Mouse (Mus musculus) hindbrain, embryonic 11.5 days (tissue): ENCODE results near the gene Mtif2. TPM values are rescaled to one million over a fixed set of nuclear protein-coding genes. Genes with fewer than 3 reads are reported as not detected.

ENCODE experiments used
- ATAC-seq: fragments of 200-750 bp; cut with Nextera tagmentation; 2 replicates; pipeline ENCODE4 v1.8.0; 2017; ENCODE audit warnings: mild to moderate bottlenecking, moderate TSS enrichment, moderate library complexity; ENCODE audit not compliant: low FRiP score
- DNase-seq: peaks from one replicate; pipeline ENCODE4 v3.0.0-alpha.2; 2015; ENCODE audit warnings: low spot score
- H3K27ac ChIP-seq: fragments of 300-500 bp; sonication (generic); 2 replicates; pipeline ENCODE4 v1.5.1; 2014; ENCODE audit warnings: mild to moderate bottlenecking, low read depth, low read length
- H3K27me3 ChIP-seq: fragments of 300-500 bp; sonication (generic); 2 replicates; pipeline ENCODE4 v1.6.1; 2014; ENCODE audit warnings: mild to moderate bottlenecking, low read length, moderate library complexity, mixed read lengths; ENCODE audit not compliant: control insufficient read depth, insufficient read depth
- H3K36me3 ChIP-seq: fragments of 300-500 bp; sonication (generic); 2 replicates; pipeline ENCODE4 v1.6.1; 2014; ENCODE audit warnings: mild to moderate bottlenecking, low read length, moderate library complexity, mixed read lengths; ENCODE audit not compliant: control insufficient read depth, insufficient read depth
- H3K4me1 ChIP-seq: fragments of 300-500 bp; sonication (generic); replicated peaks from 2 replicates; pipeline ENCODE4 v1.6.1; 2014; ENCODE audit warnings: low read length, mixed read lengths; ENCODE audit not compliant: control insufficient read depth, insufficient read depth
- H3K4me2 ChIP-seq: fragments of 300-500 bp; sonication (generic); replicated peaks from 2 replicates; pipeline ENCODE4 v1.6.1; 2014; ENCODE audit warnings: mild to moderate bottlenecking, low read depth, low read length
- H3K4me3 ChIP-seq: fragments of 300-500 bp; sonication (generic); 2 replicates; pipeline ENCODE4 v1.5.1; 2014; ENCODE audit warnings: low read depth, low read length
- H3K9ac ChIP-seq: fragments of 300-500 bp; sonication (generic); 2 replicates; pipeline ENCODE4 v1.6.1; 2014; ENCODE audit warnings: low read depth, low read length
- H3K9me3 ChIP-seq: fragments of 300-500 bp; sonication (generic); 2 replicates; pipeline ENCODE4 v1.6.1; 2016; ENCODE audit warnings: low read length; ENCODE audit not compliant: control insufficient read depth
- WGBS: fragments of 180-500 bp; shearing (Covaris S2); extraction: QIAGEN DNeasy Blood & Tissue Kit; methylation state at CpG from one replicate; pipeline ENCODE4 v1.1.7; 2014; 5-methylcytosine and 5-hydroxymethylcytosine counted together
- polyA plus RNA-seq: library from polyadenylated mRNA; unstranded; fragments of >200 nt; fragmentation: Nextera tagmentation; extraction: Ambion mirVana; gene quantifications from 2 replicates; pipeline ENCODE4 v1.2.1, GENCODE M21; 2014

The Mtif2 gene
- polyA plus RNA-seq, 1 experiment from 2014 or later: 49.9 TPM

DNA sequence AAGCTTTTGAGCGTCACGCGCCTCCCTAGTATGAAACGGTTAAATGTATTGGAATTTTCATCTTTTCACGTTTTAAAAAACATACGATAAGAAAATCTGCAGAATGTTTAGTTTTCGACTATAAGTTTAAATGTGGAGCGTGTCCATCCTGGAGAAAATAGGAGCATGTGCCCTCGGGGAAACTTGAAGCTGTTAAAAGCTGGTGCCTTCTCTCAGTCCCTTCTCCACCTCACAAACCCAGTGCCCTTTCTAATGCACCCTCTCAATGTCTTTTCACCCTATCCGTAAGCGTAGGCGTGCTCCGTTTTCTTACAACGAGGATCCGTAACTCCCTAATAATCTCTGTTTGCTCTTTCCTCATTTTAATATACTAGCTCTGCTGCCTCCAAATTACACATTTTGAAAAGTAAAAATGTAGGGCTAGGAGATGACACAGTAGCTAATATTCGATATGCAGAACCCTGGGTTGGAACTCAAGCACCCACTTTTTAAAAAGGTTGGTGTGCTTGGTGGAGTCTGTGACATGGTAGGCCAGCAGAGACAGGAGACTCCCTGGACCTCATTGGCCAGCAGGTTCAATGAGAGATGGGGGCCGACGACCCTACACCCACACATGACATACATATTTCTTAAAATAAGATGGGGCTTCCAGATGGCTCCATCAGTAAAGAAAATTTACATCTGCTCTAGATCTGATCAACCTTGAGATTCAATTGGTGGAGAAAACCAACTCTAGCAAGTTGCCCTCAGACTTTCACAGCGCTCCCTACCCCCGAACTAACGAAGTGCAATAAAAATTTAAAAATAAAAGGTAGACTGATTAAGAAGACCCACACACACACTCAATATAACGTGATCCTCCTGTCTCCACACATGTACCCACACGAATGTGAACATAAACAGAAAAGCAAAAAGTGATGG, 22.6 kb downstream of the Mtif2 start:
- Histone ChIP-seq H3K9ac (peak overlapping the region; percentile 42), H3K9me3 (no peaks in the 10 kb centered on the region), H3K4me1 (no peaks in the 10 kb centered on the region), H3K4me2 (peak overlapping the region; percentile 51), H3K4me3 (peak overlapping the region; percentile 71), H3K27ac (no peak overlapping the region), H3K36me3 (peaks cover 4% of the 10 kb centered on the region; the same call in 1 of the 2 replicates), H3K27me3 (no peaks in the 10 kb centered on the region)
- ATAC-seq (no peak), DNase-seq (no peak)
- 25% methylated on average over 23 of the region's 23 CpGs for WGBS

DNA sequence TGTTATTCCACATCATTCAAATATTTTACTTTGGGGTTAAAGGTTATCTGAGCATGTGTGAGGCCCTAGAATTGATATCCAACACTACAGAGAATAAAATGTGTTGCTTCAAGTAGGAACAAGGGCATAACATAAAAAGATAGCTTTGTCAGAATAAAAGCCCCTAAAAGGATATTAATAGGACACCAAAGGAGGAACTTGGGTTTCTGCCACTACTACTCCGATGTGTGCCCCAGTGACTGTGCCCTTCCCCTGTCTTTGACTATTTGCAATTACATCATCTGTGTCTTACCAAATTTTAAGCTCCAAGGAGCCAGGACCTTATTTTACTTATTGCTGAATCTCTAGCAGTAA, 23.2 kb downstream of the Mtif2 start:
- H3K9me3 ChIP-seq: no peaks in the 10 kb centered on the region
- H3K4me1 ChIP-seq: no peaks in the 10 kb centered on the region
- H3K4me2 ChIP-seq: no peak overlapping the region
- WGBS: 86% methylated on average over 1 of the region's 1 CpGs
- H3K27me3 ChIP-seq: no peaks in the 10 kb centered on the region
- ATAC-seq: no peak
- no peaks in the 10 kb centered on the region; the same call in 1 of the 2 replicates for H3K36me3 ChIP-seq
- no peak overlapping the region for H3K27ac ChIP-seq
- DNase-seq: no peak
- no peak overlapping the region for H3K9ac ChIP-seq
- no peak overlapping the region for H3K4me3 ChIP-seq

DNA sequence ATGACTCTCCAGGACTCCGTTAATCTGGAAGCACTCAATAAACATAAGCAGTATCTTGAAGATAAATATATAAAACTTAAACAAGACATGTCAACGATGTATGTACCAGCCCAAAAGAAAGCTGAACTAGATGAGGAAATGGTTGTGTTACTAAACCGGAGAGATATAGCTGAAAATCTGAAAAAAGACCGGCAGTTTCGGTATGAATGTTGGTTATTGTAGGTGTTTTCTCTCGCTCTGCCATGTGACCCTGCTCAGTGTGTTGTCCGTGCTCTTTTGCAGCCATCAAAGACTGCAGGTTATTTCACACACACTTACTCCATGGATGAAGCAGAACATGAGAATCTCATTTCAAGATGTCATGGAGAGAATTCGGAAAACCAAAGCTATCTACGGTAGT, 34.2 kb downstream of the Mtif2 start:
- H3K36me3 ChIP-seq: no peaks in the 10 kb centered on the region
- no peaks in the 10 kb centered on the region for H3K9me3 ChIP-seq
- no peaks in the 10 kb centered on the region for H3K27me3 ChIP-seq
- no peak overlapping the region for H3K4me3 ChIP-seq
- H3K9ac ChIP-seq: no peak overlapping the region
- H3K4me2 ChIP-seq: no peak overlapping the region
- DNase-seq: no peak
- WGBS: 92% methylated on average over 9 of the region's 9 CpGs
- no peak for ATAC-seq
- no peaks in the 10 kb centered on the region for H3K4me1 ChIP-seq
- H3K27ac ChIP-seq: no peak overlapping the region

DNA sequence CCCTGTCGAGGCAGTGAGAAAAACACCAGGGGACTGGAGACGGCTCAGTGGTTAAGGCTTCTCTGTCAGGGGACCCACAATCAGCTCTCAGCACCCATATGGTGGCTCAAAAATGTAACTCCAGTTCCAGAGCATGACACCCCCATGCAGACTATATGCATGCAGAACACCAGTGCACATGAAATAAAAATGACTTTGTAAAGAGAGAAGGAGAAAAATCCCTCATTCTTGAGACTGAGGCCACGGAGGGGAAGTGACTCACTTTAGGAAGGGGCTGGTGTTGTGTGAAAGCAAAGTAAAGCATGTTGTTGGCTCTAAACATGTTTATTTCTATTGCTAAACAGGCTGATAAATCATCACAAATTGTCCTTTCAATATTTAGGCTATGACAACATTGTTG, 34.8 kb downstream of the Mtif2 start:
- DNase-seq: no peak
- no peak for ATAC-seq
- no peak overlapping the region for H3K9ac ChIP-seq
- no peak overlapping the region for H3K4me2 ChIP-seq
- H3K36me3 ChIP-seq: no peaks in the 10 kb centered on the region
- no peaks in the 10 kb centered on the region for H3K9me3 ChIP-seq
- no peaks in the 10 kb centered on the region for H3K4me1 ChIP-seq
- 85% methylated on average over 3 of the region's 3 CpGs for WGBS
- H3K27me3 ChIP-seq: no peaks in the 10 kb centered on the region
- H3K27ac ChIP-seq: no peak overlapping the region
- H3K4me3 ChIP-seq: no peak overlapping the region

DNA sequence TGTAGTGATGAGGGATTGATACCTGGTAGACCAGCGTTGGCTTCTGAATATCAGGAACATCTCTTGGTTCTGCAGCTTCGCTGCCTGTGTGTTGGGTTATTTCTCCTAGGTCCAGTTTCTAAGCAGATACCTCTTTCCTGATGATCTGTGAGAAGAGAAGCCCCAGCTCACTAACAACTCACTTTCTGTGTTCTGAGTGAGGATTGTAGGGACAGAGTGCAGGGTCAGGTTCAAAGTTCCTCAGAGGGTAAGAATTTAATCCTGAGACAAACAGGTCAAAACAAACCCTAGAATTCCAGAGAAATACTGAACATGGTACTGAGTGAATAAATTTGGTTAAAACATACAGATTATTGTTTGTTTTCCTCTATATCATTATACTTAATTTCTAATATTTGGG, 37.2 kb downstream of the Mtif2 start:
- no peak overlapping the region for H3K9ac ChIP-seq
- H3K4me2 ChIP-seq: no peak overlapping the region
- H3K4me3 ChIP-seq: no peak overlapping the region
- DNase-seq (no peak), ATAC-seq (no peak)
- no peaks in the 10 kb centered on the region for H3K27me3 ChIP-seq
- 89% methylated on average over 2 of the region's 2 CpGs for WGBS
- no peaks in the 10 kb centered on the region for H3K36me3 ChIP-seq
- no peaks in the 10 kb centered on the region for H3K4me1 ChIP-seq
- H3K9me3 ChIP-seq: no peaks in the 10 kb centered on the region
- no peak overlapping the region for H3K27ac ChIP-seq

DNA sequence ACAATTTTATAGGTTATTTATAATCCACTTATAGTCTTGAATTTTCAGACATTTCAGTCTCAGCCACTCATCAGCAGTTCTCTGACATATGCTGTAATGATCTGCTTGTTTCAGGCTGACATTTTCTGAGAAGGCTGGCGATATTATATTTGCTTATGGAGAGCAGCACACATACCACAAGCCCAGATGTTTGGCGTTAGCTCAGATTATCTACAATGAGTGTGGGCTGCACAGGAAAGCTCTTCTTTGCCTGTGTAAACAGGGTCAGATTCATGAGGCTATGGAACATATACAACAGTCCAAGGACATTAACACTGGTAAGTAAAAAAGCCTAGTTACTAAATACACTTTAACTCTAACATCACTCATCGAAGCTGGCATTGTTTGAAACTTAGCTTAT, 45.3 kb downstream of the Mtif2 start:
- Histone ChIP-seq H3K4me2 (no peak overlapping the region), H3K36me3 (no peaks in the 10 kb centered on the region), H3K4me1 (no peaks in the 10 kb centered on the region), H3K4me3 (no peak overlapping the region), H3K27me3 (no peaks in the 10 kb centered on the region), H3K9me3 (no peaks in the 10 kb centered on the region), H3K9ac (no peak overlapping the region), H3K27ac (no peak overlapping the region)
- no peak for DNase-seq
- 72% methylated on average over 3 of the region's 3 CpGs for WGBS
- no peak for ATAC-seq

DNA sequence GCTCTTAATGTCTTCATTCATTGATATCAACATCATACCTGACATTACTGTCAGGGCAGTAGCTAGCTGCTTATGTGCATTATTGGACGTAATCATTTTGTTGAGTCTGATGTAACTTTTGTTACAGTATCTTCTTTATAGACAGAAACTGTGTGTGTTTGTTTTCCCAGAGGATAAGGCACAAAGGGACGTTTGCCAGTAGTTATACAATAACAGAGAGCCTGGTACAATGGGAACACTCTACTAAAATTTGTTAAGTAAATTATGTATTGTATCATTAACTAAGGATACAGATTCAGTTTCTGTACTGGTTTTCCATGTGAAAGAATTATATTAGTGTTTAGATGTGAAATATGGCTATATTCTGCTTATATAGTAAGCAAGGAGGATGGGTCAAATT, 46.4 kb downstream of the Mtif2 start:
- WGBS: 79% methylated on average over 2 of the region's 2 CpGs
- Histone ChIP-seq H3K27me3 (no peaks in the 10 kb centered on the region), H3K9me3 (no peaks in the 10 kb centered on the region), H3K9ac (no peak overlapping the region), H3K27ac (no peak overlapping the region), H3K4me1 (no peaks in the 10 kb centered on the region), H3K36me3 (no peaks in the 10 kb centered on the region), H3K4me2 (no peak overlapping the region), H3K4me3 (no peak overlapping the region)
- ATAC-seq (no peak), DNase-seq (no peak)

DNA sequence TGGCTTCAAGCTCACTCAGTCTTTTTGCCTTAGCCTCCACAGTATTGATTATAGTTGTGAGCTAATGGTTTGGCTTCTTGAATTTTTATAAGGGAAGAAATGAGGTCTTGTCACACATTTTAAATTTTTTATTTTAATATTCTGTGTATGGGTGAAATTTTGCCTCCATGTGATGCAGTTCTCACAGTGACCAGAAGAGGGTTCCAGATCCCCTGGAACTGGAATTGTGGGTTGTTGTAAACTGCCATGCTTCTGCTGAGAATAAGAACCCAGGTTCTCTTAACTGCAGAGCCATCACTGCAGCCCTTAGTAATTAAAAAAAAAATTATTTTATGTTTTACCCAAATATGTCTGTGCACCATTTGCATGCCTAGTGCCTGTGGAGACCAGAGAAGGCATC, 53.4 kb downstream of the Mtif2 start:
- DNase-seq: peak; percentile 10
- Histone ChIP-seq H3K27ac (no peak overlapping the region), H3K9ac (no peak overlapping the region), H3K27me3 (no peaks in the 10 kb centered on the region), H3K36me3 (no peaks in the 10 kb centered on the region), H3K4me2 (no peak overlapping the region), H3K4me3 (no peak overlapping the region), H3K9me3 (no peaks in the 10 kb centered on the region), H3K4me1 (no peaks in the 10 kb centered on the region)
- ATAC-seq: no peak
